Mouse (Mus musculus): ENCODE measurements around the gene Ssx2ip.

Ssx2ip gene

DNA sequence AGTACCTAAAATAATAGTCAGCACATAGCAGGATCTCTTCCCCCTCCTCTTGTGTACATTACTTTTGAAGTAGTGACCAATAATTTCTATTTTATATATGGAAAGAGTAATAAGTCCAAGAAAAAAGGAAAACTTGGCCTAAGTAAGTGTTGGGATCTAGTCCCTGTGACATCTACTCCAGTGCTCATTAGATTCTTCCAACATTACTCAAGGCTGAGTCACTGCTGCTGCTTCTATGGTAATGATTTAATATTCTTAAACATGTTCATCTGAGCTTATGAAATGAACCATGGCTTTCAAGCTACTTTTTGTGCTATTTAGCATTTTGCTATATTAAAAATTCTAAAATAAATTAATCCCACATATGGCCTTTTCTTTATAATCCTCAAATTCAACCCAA, 69.3 kb downstream of the Ssx2ip start:
- no peak for DNase-seq (ENCODE audit: low read depth, low spot score)
- H3K36me3 ChIP-seq (ENCODE audit: control insufficient read depth, insufficient read depth, low read length, poor library complexity, severe bottlenecking), result no peaks in the 10 kb centered on the region
- no peaks in the 10 kb centered on the region for H3K27me3 ChIP-seq (ENCODE audit: control insufficient read depth, insufficient read depth, low read length, poor library complexity, severe bottlenecking)

DNA sequence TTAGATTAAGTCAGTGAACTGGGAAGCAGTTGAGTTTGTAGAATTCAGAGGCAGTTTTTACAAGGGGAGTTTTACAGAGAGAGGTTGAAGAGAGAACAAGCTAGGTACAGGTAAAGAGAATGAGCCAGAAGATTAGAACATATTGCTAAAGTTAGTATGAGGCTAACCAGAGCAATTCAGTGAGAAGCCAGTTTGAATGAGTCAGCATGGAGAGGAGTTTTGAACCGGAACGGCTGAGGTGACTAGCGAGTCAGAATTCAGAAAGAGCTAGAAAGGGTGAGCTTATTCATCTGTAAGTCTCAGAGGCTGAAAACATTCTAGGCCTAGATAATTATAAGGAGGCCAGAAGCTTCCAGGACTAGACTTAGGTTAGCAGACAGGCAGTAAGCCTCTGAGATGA, 70.0 kb downstream of the Ssx2ip start:
- Histone ChIP-seq H3K27me3 (ENCODE audit: control insufficient read depth, insufficient read depth, low read length, poor library complexity, severe bottlenecking) (no peaks in the 10 kb centered on the region), H3K36me3 (ENCODE audit: control insufficient read depth, insufficient read depth, low read length, poor library complexity, severe bottlenecking) (no peaks in the 10 kb centered on the region)
- no peak for DNase-seq (ENCODE audit: low read depth, low spot score)

DNA sequence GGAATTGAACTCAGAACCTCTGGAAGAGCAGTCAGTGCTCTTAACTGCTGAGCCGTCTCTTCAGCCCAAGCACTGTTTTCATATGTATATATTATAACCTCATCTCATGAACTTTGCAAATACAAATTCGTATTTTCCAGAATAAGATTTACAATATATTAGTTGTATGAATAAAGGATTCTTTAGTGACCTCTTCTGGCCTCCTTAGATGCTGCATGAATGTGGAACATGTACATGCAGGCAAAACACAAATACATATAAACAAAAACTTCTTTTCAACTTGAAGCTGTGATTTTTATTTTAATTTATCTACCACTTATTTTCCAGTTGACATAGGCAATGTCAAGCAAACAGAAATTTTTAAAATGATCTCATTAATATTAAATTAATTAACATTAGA, 77.6 kb downstream of the Ssx2ip start:
- no peak for DNase-seq (ENCODE audit: low read depth, low spot score)
- no peaks in the 10 kb centered on the region for H3K27me3 ChIP-seq (ENCODE audit: control insufficient read depth, insufficient read depth, low read length, poor library complexity, severe bottlenecking)

DNA sequence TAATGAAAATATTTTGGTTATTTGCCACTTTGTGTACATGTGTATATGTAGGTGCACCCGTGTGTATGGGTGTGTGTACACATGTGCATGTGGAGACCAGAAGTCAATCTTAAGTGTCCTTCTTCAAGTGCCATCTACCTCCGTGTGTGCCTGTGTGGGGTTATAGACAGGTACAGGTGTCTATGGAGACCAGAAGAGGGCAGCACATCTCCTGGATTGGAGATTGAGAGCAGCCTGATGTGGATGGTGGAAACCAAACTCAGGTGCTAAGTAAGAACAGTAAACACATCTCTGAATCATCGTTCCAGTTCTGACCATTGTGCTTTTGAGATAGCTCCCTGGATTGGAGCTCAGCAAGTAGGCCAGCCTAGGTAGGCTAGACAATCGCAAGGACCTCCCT, 82.0 kb downstream of the Ssx2ip start:
- Histone ChIP-seq H3K27me3 (ENCODE audit: control insufficient read depth, insufficient read depth, low read length, poor library complexity, severe bottlenecking) (no peaks in the 10 kb centered on the region), H3K36me3 (ENCODE audit: control insufficient read depth, insufficient read depth, low read length, poor library complexity, severe bottlenecking) (peaks cover 2% of the 10 kb centered on the region; the same call in 1 of the 2 replicates)
- no peak for DNase-seq (ENCODE audit: low read depth, low spot score)

More for the DNA sequence above, 77.6 kb downstream of the Ssx2ip start:
- H3K36me3 ChIP-seq (ENCODE audit: control insufficient read depth, insufficient read depth, low read length, poor library complexity, severe bottlenecking), result peaks cover 2% of the 10 kb centered on the region; the same call in 1 of the 2 replicates
